8 mouse cellular contexts compared by ENCODE assay signal in the genomic region with DNA sequence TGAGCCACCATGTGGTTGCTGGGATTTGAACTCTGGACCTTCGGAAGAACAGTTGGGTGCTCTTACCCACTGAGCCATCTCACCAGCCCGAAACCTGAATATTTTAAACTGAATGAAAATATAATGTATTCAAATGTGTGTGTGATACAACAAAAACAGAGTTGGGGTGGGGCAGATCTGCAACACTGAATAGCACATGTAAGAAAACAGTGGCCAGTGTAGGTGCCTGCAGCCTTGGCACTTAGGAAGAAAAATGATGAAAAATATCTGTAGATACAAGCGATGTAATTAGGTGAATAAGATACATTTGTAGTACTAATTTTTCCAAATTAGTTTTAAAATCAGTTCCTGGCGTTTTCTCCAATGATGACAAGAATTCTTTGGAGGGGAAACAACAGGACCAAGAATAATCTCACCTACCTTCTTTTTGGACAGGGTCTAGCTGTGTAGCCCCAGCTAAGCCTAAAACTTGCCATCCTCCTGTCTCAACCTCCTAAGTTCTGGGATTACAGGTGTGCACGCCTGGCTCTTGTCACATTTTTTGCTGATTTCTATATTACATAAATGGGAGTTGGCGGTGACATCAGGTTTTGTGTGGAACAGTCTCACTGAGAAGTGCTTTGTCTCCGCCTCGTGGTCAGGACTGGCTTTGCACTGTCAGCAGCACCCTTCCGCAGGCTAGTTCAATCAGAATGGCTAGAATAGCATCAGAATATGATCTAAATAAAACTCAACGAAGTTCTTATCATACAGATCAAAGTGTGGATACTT. TPM values are rescaled to one million over a fixed set of nuclear protein-coding genes. Genes with fewer than 3 reads are reported as not detected.
A peak's percentile ranks its signal among the peaks of the same experiment; 100 is the strongest.
DNase-seq lines count a peak whose midpoint lies in the region; ATAC-seq and TF ChIP-seq lines count a peak whose summit lies in the region.

No protein-coding gene starts in this region.

- DNase-seq in c-Kit-positive CD71-negative TER-119-negative erythroid progenitor cells, embryonic 14.5 days (ENCODE audit: low read depth): peak; percentile 63
- DNase-seq in heart, postnatal 36 days: peak; percentile 86 to 93
- peak; percentile 91 to 99 for DNase-seq in layer of hippocampus, adult 2 months (ENCODE audit: low spot score in 2 of 2)
- peak; percentile 93 for DNase-seq in lung, embryonic 14.5 days
- peak; percentile 65 for DNase-seq in ovary, adult 18-20 months (ENCODE audit: low spot score)
- DNase-seq in thymus, adult 2 months: peak; percentile 78

- H3K4me1 ChIP-seq in E14TG2a.4 (replicated peaks; ENCODE audit: low read depth, low read length): peaks cover 48% of the 10 kb centered on the region
- peaks cover 10% of the 10 kb centered on the region; the same call in 1 of the 2 replicates for H3K4me1 ChIP-seq in forebrain, embryonic 13.5 days
- H3K4me1 ChIP-seq in lung, embryonic 14.5 days (ENCODE audit: insufficient read depth): no peaks in the 10 kb centered on the region
- no peaks in the 10 kb centered on the region for H3K4me1 ChIP-seq in thymus, adult 2 months (replicated peaks; ENCODE audit: control insufficient read depth, insufficient read depth, low read length)

- WGBS in forebrain, embryonic 13.5 days: 32% methylated on average over 10 of the region's 10 CpGs
- WGBS in lung, embryonic 14.5 days: 35% methylated on average over 10 of the region's 10 CpGs
- WGBS in thymus, adult 2 months: 34% methylated on average over 10 of the region's 10 CpGs

- no peaks in the 10 kb centered on the region for H3K9me3 ChIP-seq in E14TG2a.4 (ENCODE audit: low read length)
- no peaks in the 10 kb centered on the region for H3K9me3 ChIP-seq in forebrain, embryonic 13.5 days (replicated peaks)
- no peaks in the 10 kb centered on the region for H3K9me3 ChIP-seq in lung, embryonic 14.5 days (ENCODE audit: low read depth, low read length)

- peak; percentile 88 for ATAC-seq in forebrain, embryonic 13.5 days
- peak; percentile 52; the same call in 1 of the 2 replicates for ATAC-seq in lung, embryonic 14.5 days (ENCODE audit: insufficient read depth)

- peaks cover 20% of the 10 kb centered on the region for H3K36me3 ChIP-seq in E14TG2a.4 (ENCODE audit: insufficient read depth, low read length)
- H3K36me3 ChIP-seq in forebrain, embryonic 13.5 days (ENCODE audit: poor library complexity, severe bottlenecking): peaks cover 17% of the 10 kb centered on the region
- H3K36me3 ChIP-seq in lung, embryonic 14.5 days (ENCODE audit: insufficient read depth): no peaks in the 10 kb centered on the region
- peaks cover 13% of the 10 kb centered on the region; the same call in 1 of the 2 replicates for H3K36me3 ChIP-seq in thymus, adult 2 months (ENCODE audit: control insufficient read depth, insufficient read depth, low read length)

- intact Hi-C loops in heart, postnatal 36 days (cut with DNase I): loop anchor here (1.0 kb wide), 1 partner anchor 215 kb away; no protein-coding TSS in a partner anchor

- no peak overlapping the region for H3K4me2 ChIP-seq in forebrain, embryonic 13.5 days
- no peak overlapping the region for H3K4me2 ChIP-seq in lung, embryonic 14.5 days

- no peak for TF ChIP-seq POLR2A in thymus, adult 2 months (IDR thresholded peaks at IDR 0.05; ENCODE audit: control insufficient read depth, extremely low read depth, insufficient read depth, low read length, poor library complexity)

- H3K9ac ChIP-seq in forebrain, embryonic 13.5 days: no peak overlapping the region
- no peak overlapping the region for H3K9ac ChIP-seq in lung, embryonic 14.5 days

- H3K27me3 ChIP-seq in E14TG2a.4 (ENCODE audit: insufficient read depth, low read length): no peaks in the 10 kb centered on the region
- no peaks in the 10 kb centered on the region for H3K27me3 ChIP-seq in forebrain, embryonic 13.5 days
- no peaks in the 10 kb centered on the region for H3K27me3 ChIP-seq in lung, embryonic 14.5 days (ENCODE audit: insufficient read depth, low read length)
- no peaks in the 10 kb centered on the region for H3K27me3 ChIP-seq in thymus, adult 2 months (ENCODE audit: control insufficient read depth, insufficient read depth, low read length)

- H3K4me3 ChIP-seq in E14TG2a.4 (replicated peaks; ENCODE audit: low read length): no peak overlapping the region
- H3K4me3 ChIP-seq in forebrain, embryonic 13.5 days: no peak overlapping the region
- H3K4me3 ChIP-seq in layer of hippocampus, adult 2 months: peak overlapping the region; percentile 24; the same call in 1 of the 2 replicates
- H3K4me3 ChIP-seq in lung, embryonic 14.5 days (ENCODE audit: low read depth, low read length): no peak overlapping the region
- no peak overlapping the region for H3K4me3 ChIP-seq in thymus, adult 2 months (ENCODE audit: control insufficient read depth, insufficient read depth, low read length)

- peak; percentile 98 for TF ChIP-seq CTCF in E14TG2a.4 (conservative IDR thresholded peaks at IDR 0.05; ENCODE audit: low read length)
- TF ChIP-seq CTCF in layer of hippocampus, adult 2 months (conservative IDR thresholded peaks at IDR 0.05): peak; percentile 91
- TF ChIP-seq CTCF in lung, embryonic 14.5 days (IDR thresholded peaks at IDR 0.05; ENCODE audit: low read depth): peak; percentile 97
- TF ChIP-seq CTCF in thymus, adult 2 months (IDR thresholded peaks at IDR 0.05; ENCODE audit: borderline replicate concordance, control insufficient read depth, extremely low read depth, insufficient read depth, low read length, poor library complexity): peak; percentile 55; the same call in 1 of the 2 replicates

- no peak overlapping the region for H3K27ac ChIP-seq in forebrain, embryonic 13.5 days
- H3K27ac ChIP-seq in layer of hippocampus, adult 2 months: peak overlapping the region; percentile 92
- H3K27ac ChIP-seq in lung, embryonic 14.5 days (ENCODE audit: low read depth): no peak overlapping the region
- H3K27ac ChIP-seq in thymus, adult 2 months (ENCODE audit: control insufficient read depth, insufficient read depth, low read length): no peak overlapping the region

RNA-seq across cellular contexts. Expression of a gene that starts 57.1 kb away (rescaled TPM):
- polyA plus RNA-seq in forebrain, embryonic 13.5 days (2015; fragmentation: Nextera tagmentation; extraction: Ambion mirVana): 4.2 and 4.8 TPM in 2 replicates
- total RNA-seq in heart, postnatal 36 days (2021): 10 to 100 TPM; 77.6 to 93.0 TPM
- 10 to 100 TPM; 69.7 to 76.8 TPM for total RNA-seq in layer of hippocampus, adult 2 months (2021)
- polyA plus RNA-seq in lung, embryonic 14.5 days (2014; fragmentation: Nextera tagmentation; extraction: Ambion mirVana): 0.63 and 0.95 TPM in 2 replicates
- 3.5 and 3.8 TPM in 2 replicates for polyA plus RNA-seq in thymus, adult 2 months (2012; rRNA removed)

RNA-seq across cellular contexts. Expression of a gene that starts 58.2 kb away (rescaled TPM):
- 128 and 139 TPM in 2 replicates for polyA plus RNA-seq in forebrain, embryonic 13.5 days (2015; fragmentation: Nextera tagmentation; extraction: Ambion mirVana)
- total RNA-seq in heart, postnatal 36 days (2021): 10 to 100 TPM; 76.8 to 88.5 TPM
- 10 to 100 TPM; 80.4 to 90.4 TPM for total RNA-seq in layer of hippocampus, adult 2 months (2021)
- 113 and 114 TPM in 2 replicates for polyA plus RNA-seq in lung, embryonic 14.5 days (2014; fragmentation: Nextera tagmentation; extraction: Ambion mirVana)
- polyA plus RNA-seq in thymus, adult 2 months (2012; rRNA removed): 34.4 and 55.9 TPM in 2 replicates
